Mouse (Mus musculus): ENCODE measurements around the gene Gpr160.

- TF ChIP-seq CTCF (IDR thresholded peaks at IDR 0.05; ENCODE audit: low read depth, low read length) (peak; percentile 94), POLR2A (IDR thresholded peaks at IDR 0.05; ENCODE audit: borderline replicate concordance, low read depth, low read length) (no peak)
Measured at GRCm38 (mm10) chr3:30855604-30856458, at the start of gene Gpr160.
